Mouse (Mus musculus) frontal cortex, postnatal 14 days (tissue): ENCODE results near the gene Slc6a18.
"Not testable (repeated sequence)": the region's sequence is repeated elsewhere in the genome, so short reads cannot be mapped to it uniquely, and the experiment has no call there.

Experiments
- DNase-seq, 2 experiments: peaks; one replicate each; pipeline ENCODE4 v3.0.0; 2022; ENCODE audit warnings: low spot score in 2 of 2

The Slc6a18 gene

GRCm38 (mm10) chr13:73677853-73678252, at the start of gene Slc6a18:
Slc6a18 (minus strand) TSS chr13:73678023.
- DNase-seq = no peak

GRCm38 (mm10) chr13:73725315-73725714, 47.5 kb upstream of the Slc6a18 start:
- DNase-seq = no peak

- peak; percentile 11 to 31 for DNase-seq
Observed at GRCm38 (mm10) chr13:73723081-73723668, 45.4 kb upstream of the Slc6a18 start.

GRCm38 (mm10) chr13:73720241-73720640, 42.4 kb upstream of the Slc6a18 start:
- DNase-seq = no peak

- peak; percentile 60 to 83 for DNase-seq
Observed at GRCm38 (mm10) chr13:73718225-73718624, 40.4 kb upstream of the Slc6a18 start.

GRCm38 (mm10) chr13:73714020-73714419, 36.2 kb upstream of the Slc6a18 start:
- DNase-seq = no peak

GRCm38 (mm10) chr13:73713204-73713603, 35.4 kb upstream of the Slc6a18 start:
- no peak for DNase-seq

- DNase-seq = no peak
Observed at GRCm38 (mm10) chr13:73712228-73712627, 34.4 kb upstream of the Slc6a18 start.

- no peak for DNase-seq
Observed at GRCm38 (mm10) chr13:73711803-73712202, 34.0 kb upstream of the Slc6a18 start.

GRCm38 (mm10) chr13:73711221-73711620, 33.4 kb upstream of the Slc6a18 start:
- no peak for DNase-seq

- no peak for DNase-seq
Observed at GRCm38 (mm10) chr13:73709491-73709890, 31.7 kb upstream of the Slc6a18 start.

GRCm38 (mm10) chr13:73704694-73705325, 27.0 kb upstream of the Slc6a18 start, which contains the start of gene Slc6a19:
Slc6a19 (minus strand) TSS chr13:73704865.
- DNase-seq = no peak

GRCm38 (mm10) chr13:73703486-73703885, 25.7 kb upstream of the Slc6a18 start:
- DNase-seq = not testable (repeated sequence)

- no peak for DNase-seq
Observed at GRCm38 (mm10) chr13:73702776-73703175, 25.0 kb upstream of the Slc6a18 start.

- DNase-seq = no peak
Observed at GRCm38 (mm10) chr13:73701161-73701883, 23.5 kb upstream of the Slc6a18 start.

- DNase-seq = no peak
Observed at GRCm38 (mm10) chr13:73700554-73700953, 22.7 kb upstream of the Slc6a18 start.

GRCm38 (mm10) chr13:73699714-73700113, 21.9 kb upstream of the Slc6a18 start:
- no peak for DNase-seq

GRCm38 (mm10) chr13:73696529-73696928, 18.7 kb upstream of the Slc6a18 start:
- DNase-seq = no peak

- DNase-seq = no peak
Observed at GRCm38 (mm10) chr13:73694972-73695371, 17.1 kb upstream of the Slc6a18 start.

- DNase-seq = no peak
Observed at GRCm38 (mm10) chr13:73693333-73693732, 15.5 kb upstream of the Slc6a18 start.

GRCm38 (mm10) chr13:73692249-73692868, 14.5 kb upstream of the Slc6a18 start:
- peak; percentile 10 to 29 for DNase-seq

GRCm38 (mm10) chr13:73688934-73689333, 11.1 kb upstream of the Slc6a18 start:
- DNase-seq = no peak
